Mouse (Mus musculus): ENCODE data around the gene Sectm1a. TPM values are rescaled to one million over a fixed set of nuclear protein-coding genes. Genes with fewer than 3 reads are reported as not detected.
A peak's percentile ranks its signal among the peaks of the same experiment; 100 is the strongest.
"Not testable (repeated sequence)": the region's sequence is repeated elsewhere in the genome, so short reads cannot be mapped to it uniquely, and the experiment has no call there.

The Sectm1a gene
- total RNA-seq, 2 experiments from 2014 or later: not detected

GRCm38 (mm10) chr11:121056536-121057236 is 24.3 kb downstream of the Sectm1a start:
- Histone ChIP-seq H3K27ac (no peak overlapping the region), H3K4me3 (no peak overlapping the region)
- DNase-seq: peak; percentile 51
- intact Hi-C loops (cut with DNase I): no loop called here
- TF ChIP-seq CTCF (IDR thresholded peaks at IDR 0.05): no peak

DNA sequence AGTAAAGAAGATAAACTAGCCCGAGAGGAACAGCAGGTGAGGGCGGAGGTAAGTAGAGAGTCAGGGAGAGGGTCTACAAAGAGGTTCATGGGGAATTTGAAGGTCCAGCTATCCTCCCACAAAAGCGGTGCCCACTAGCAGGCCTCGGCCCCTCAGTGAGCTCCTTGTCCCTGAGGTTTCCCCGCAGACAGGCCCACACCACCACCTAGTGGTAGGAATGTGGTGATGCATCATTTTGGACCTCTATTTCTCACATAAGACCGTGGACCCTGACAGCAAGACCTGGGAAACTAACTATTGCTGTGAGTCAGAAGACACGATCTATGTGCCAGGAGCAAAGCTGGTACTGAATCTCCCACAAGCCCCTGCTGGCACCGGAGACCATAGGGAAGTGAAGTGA is 27.5 kb downstream of the Sectm1a start:
- peak; percentile 93 for TF ChIP-seq CTCF (IDR thresholded peaks at IDR 0.05)
- DNase-seq: peak; percentile 79
- intact Hi-C loops (cut with DNase I): loop anchor here (5.0 kb wide), 1 partner anchor 149 kb away; the partner anchor contains the start of genes Hexdc and Ogfod3
- H3K27ac ChIP-seq: no peak overlapping the region
- no peak overlapping the region for H3K4me3 ChIP-seq

DNA sequence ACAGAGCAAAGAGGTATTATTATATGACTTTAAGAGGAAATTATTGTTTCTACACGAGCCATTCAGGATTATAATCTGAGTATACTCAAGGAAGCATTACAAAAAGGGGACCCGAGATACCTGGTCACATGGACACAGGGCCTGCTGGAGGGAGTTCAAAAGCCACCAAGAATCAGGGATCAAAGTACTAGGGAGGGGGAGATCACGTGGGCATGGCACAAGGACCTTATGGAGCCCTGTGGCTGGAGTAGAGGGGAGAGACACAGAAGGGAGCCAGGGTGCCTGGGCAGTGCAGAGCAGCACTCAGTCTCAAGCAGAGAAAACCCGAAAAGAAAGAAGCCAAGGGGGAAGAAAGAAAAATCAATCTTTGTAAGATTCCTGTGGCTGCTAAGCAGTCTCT is 28.6 kb downstream of the Sectm1a start:
- DNase-seq: no peak
- no peak overlapping the region for H3K4me3 ChIP-seq
- TF ChIP-seq CTCF (IDR thresholded peaks at IDR 0.05): no peak
- intact Hi-C loops (cut with DNase I): loop anchor here (5.0 kb wide), 1 partner anchor 150 kb away; the partner anchor contains the start of genes Hexdc and Ogfod3
- H3K27ac ChIP-seq: no peak overlapping the region

GRCm38 (mm10) chr11:121051793-121052192 is 29.2 kb downstream of the Sectm1a start:
- intact Hi-C loops (cut with DNase I): loop anchor here (5.0 kb wide), 1 partner anchor 151 kb away; the partner anchor contains the start of genes Hexdc and Ogfod3
- H3K27ac ChIP-seq: no peak overlapping the region
- no peak overlapping the region for H3K4me3 ChIP-seq
- no peak for DNase-seq
- TF ChIP-seq CTCF (IDR thresholded peaks at IDR 0.05): no peak

DNA sequence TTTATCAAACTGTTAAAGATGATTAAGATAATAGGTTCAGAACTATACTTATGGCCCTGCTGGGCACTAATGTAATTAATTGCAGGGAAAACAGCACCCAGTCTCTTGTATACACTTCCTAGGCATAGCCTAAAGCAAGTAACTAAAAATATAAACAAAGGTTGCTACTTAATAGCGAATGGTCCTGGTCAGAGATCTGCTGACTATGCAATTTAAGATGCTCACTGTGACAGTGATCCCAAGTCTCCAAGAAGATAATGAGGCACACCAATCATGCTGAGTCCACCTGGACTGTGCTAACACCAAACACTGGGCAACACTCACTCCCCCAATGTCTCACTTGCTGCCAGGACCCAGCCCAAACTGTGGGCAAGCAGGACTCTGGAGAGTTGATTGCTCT is 31.2 kb downstream of the Sectm1a start:
- DNase-seq: no peak
- TF ChIP-seq CTCF (IDR thresholded peaks at IDR 0.05): no peak
- Histone ChIP-seq H3K27ac (no peak overlapping the region), H3K4me3 (no peak overlapping the region)
- intact Hi-C loops (cut with DNase I): loop anchor here (5.0 kb wide), 1 partner anchor 152 kb away; the partner anchor contains the start of genes Hexdc and Ogfod3

DNA sequence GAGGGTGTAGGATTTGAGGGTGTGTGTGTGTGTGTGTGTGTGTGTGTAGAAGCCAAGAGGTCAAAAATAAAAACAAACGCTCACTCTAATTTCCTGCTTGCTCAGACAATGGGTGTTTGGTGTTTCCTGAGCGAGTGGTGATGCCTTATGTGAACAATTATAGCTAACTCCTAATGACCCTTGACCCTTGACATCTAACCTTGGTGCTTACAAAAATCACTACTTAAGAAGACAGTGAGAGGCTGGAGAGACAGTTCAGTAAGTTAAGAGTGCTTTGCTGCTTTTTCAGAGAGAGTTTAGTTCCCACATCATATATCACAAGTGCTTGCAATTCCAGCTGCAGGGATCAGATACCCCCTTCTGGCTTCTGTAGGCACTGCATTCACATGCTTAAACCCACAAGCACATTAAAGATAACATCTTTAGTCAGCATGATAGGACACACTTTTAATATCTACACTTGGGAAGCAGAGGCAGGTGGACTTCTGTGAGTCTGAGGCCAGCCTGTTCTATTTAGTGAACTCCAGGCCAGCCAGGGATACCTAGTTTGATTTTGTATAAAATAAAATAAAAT is 33.1 kb downstream of the Sectm1a start:
- intact Hi-C loops (cut with DNase I): no loop called here
- TF ChIP-seq CTCF (IDR thresholded peaks at IDR 0.05): peak; percentile 48
- H3K4me3 ChIP-seq: no peak overlapping the region
- no peak for DNase-seq
- H3K27ac ChIP-seq: no peak overlapping the region

- H3K27ac ChIP-seq: no peak overlapping the region
- DNase-seq: no peak
- intact Hi-C loops (cut with DNase I): no loop called here
- TF ChIP-seq CTCF (IDR thresholded peaks at IDR 0.05): no peak
- H3K4me3 ChIP-seq: no peak overlapping the region
Measured at GRCm38 (mm10) chr11:121045286-121045685, 35.7 kb downstream of the Sectm1a start.

- H3K27ac ChIP-seq; H3K4me3 ChIP-seq; intact Hi-C loops (cut with DNase I); DNase-seq: not testable (repeated sequence)
Measured at GRCm38 (mm10) chr11:121043025-121043424, 38.0 kb downstream of the Sectm1a start.

DNA sequence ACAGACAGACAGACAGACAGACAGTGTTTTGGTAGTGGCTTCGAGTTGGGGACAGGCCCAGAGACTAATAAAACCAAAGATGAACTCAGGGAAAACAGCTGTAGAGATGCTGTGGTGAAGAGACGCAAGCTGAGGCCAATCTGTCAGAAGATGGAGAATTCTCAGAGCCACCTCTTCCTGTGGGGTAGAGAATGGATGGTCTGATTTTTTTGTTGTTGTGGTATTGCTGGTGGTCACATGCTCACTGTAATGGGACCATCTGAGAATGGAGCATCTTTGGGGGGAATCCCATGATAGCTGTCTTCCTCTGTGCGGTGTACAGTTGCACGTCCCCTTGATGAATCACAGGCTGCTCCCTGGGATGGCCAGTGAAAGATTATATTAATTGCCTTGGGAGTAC is 38.5 kb downstream of the Sectm1a start:
- H3K27ac ChIP-seq: no peak overlapping the region
- TF ChIP-seq CTCF (IDR thresholded peaks at IDR 0.05): no peak
- intact Hi-C loops (cut with DNase I): no loop called here
- no peak overlapping the region for H3K4me3 ChIP-seq
- no peak for DNase-seq

DNA sequence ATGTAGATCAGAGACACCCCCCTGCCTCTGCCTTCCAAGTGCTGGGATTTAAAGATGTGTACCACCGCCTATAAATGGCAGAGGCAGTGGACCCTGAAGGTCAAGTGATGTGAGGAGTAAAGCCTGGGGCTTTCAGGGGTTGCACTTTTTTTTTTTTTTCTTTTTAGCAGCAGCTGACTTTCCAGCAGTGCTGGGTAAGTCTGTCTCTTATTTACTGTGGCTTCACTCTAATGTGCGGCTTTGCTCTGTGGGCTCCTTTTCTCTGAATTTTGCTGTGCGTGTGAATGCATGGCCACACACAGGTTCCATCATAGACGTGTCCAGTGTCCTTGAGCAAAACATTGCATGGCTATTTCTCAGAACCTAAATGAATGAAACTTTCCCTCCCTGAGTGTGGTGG is 39.4 kb downstream of the Sectm1a start:
- intact Hi-C loops (cut with DNase I): loop anchor here (2.0 kb wide), 2 partner anchors 23 to 137 kb away; no protein-coding TSS in a partner anchor

DNA sequence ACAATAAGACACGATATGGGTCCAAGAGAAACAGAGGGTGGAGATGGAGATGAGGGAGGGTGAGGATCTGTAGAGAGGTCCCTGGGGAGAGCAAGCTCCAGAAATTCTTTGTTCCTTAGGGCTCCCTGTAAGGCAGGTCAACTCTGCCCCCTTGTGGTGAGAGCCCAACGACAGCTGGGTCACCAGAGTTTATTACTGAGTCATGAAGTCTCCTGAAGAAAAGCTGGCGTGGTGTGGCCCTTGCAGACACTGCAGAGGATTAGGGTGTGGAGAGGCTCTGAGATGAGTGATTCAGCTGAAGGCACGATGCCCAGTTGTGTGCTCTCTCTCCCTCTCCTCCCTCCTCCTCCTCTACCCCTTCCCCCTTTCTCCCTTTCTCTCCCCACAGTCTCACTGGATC is 39.8 kb downstream of the Sectm1a start:
- Histone ChIP-seq H3K4me3 (no peak overlapping the region), H3K27ac (no peak overlapping the region)
- intact Hi-C loops (cut with DNase I): loop anchor here (2.0 kb wide), 2 partner anchors 22 to 136 kb away; no protein-coding TSS in a partner anchor
- TF ChIP-seq CTCF (IDR thresholded peaks at IDR 0.05): peak; percentile 84
- DNase-seq: peak; percentile 90

More for the DNA sequence above, 39.4 kb downstream of the Sectm1a start:
- Histone ChIP-seq H3K27ac (no peak overlapping the region), H3K4me3 (no peak overlapping the region)
- DNase-seq: no peak
- no peak for TF ChIP-seq CTCF (IDR thresholded peaks at IDR 0.05)

DNA sequence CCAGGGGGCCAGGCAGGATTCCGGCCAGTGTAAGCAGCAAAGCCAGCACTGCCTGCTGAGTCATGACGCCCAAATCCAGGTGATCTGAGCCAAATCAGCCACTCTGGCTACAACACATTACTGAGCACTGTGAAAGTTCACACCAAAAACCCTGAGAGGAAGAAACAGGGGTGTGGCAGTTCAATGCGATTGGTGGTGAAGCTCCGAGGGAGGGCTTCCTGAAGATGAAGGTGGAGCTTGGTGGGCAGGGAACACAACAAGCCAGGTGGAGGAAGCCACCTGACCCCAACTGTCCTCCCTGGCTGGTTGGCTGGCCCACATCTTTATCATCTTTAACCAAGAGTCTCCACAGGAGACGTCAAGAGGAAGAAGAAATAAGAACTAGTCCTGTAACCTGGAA is 41.7 kb downstream of the Sectm1a start, which contains the start of gene Cd7:
Cd7 (minus strand) TSS at position 117 of the 400 bp plus-strand sequence.
- DNase-seq: no peak
- TF ChIP-seq CTCF (IDR thresholded peaks at IDR 0.05): no peak
- Histone ChIP-seq H3K4me3 (no peak within 1 kb of the TSS), H3K27ac (no peak within 1 kb of the TSS)
- intact Hi-C loops (cut with DNase I): no loop called here
